Mouse (Mus musculus): Measurements from ENCODE around the gene Mink1.
"Not testable (repeated sequence)": the region's sequence is repeated elsewhere in the genome, so short reads cannot be mapped to it uniquely, and the experiment has no call there.

Gene Mink1

GRCm38 (mm10) chr11:70562287-70562994, at the start of gene Mink1:
Gene Mink1, plus strand, starts transcription at chr11:70562881.
- in situ Hi-C loops (cut with MseI, MboI), result no loop called here

GRCm38 (mm10) chr11:70513520-70513919, 49.2 kb upstream of the Mink1 start:
- in situ Hi-C loops (cut with MseI, MboI), result loop anchor here in 1 of 2 experiments (10.0 kb wide), 1 partner anchor 111 kb away; no protein-coding TSS in a partner anchor

- in situ Hi-C loops (cut with MseI, MboI), result loop anchor here in 1 of 2 experiments (10.0 kb wide), 1 partner anchor 111 kb away; no protein-coding TSS in a partner anchor
Measured at GRCm38 (mm10) chr11:70514288-70514687, 48.4 kb upstream of the Mink1 start, which contains the start of gene Vmo1. Gene Vmo1, minus strand, starts transcription at chr11:70514616.

- in situ Hi-C loops (cut with MseI, MboI), result loop anchor here in 1 of 2 experiments (10.0 kb wide), 1 partner anchor 108 kb away; no protein-coding TSS in a partner anchor
Measured at GRCm38 (mm10) chr11:70516352-70516751, 46.3 kb upstream of the Mink1 start.

- in situ Hi-C loops (cut with MseI, MboI), result loop anchor here in 1 of 2 experiments (10.0 kb wide), 1 partner anchor 106 kb away; no protein-coding TSS in a partner anchor
Measured at GRCm38 (mm10) chr11:70518436-70518835, 44.2 kb upstream of the Mink1 start.

GRCm38 (mm10) chr11:70518923-70519322, 43.8 kb upstream of the Mink1 start, which contains the start of gene Gltpd2:
Gene Gltpd2, plus strand, starts transcription at chr11:70519196.
- in situ Hi-C loops (cut with MseI, MboI), result loop anchor here in 1 of 2 experiments (10.0 kb wide), 1 partner anchor 106 kb away; no protein-coding TSS in a partner anchor

- in situ Hi-C loops (cut with MseI, MboI), result no loop called here
Measured at GRCm38 (mm10) chr11:70520178-70520769, 42.4 kb upstream of the Mink1 start.

GRCm38 (mm10) chr11:70523306-70523989, 39.2 kb upstream of the Mink1 start:
- in situ Hi-C loops (cut with MseI, MboI), result not testable (repeated sequence)

- in situ Hi-C loops (cut with MseI, MboI), result no loop called here
Measured at GRCm38 (mm10) chr11:70524782-70525181, 37.9 kb upstream of the Mink1 start.

GRCm38 (mm10) chr11:70525184-70525678, 37.5 kb upstream of the Mink1 start, which contains the start of gene Psmb6:
Gene Psmb6, plus strand, starts transcription at chr11:70525367.
- in situ Hi-C loops (cut with MseI, MboI), result no loop called here

- in situ Hi-C loops (cut with MseI, MboI), result no loop called here
Measured at GRCm38 (mm10) chr11:70525726-70526125, 37.0 kb upstream of the Mink1 start.

GRCm38 (mm10) chr11:70526211-70526610, 36.5 kb upstream of the Mink1 start:
- in situ Hi-C loops (cut with MseI, MboI), result no loop called here

GRCm38 (mm10) chr11:70528610-70529009, 34.1 kb upstream of the Mink1 start:
- in situ Hi-C loops (cut with MseI, MboI), result no loop called here

GRCm38 (mm10) chr11:70531065-70531464, 31.6 kb upstream of the Mink1 start:
- in situ Hi-C loops (cut with MseI, MboI), result not testable (repeated sequence)

- in situ Hi-C loops (cut with MseI, MboI), result no loop called here
Measured at GRCm38 (mm10) chr11:70532839-70533238, 29.8 kb upstream of the Mink1 start, which contains the start of gene Gm40193. Gene Gm40193, minus strand, starts transcription at chr11:70532939.

- in situ Hi-C loops (cut with MseI, MboI), result loop anchor here (5.0 kb wide), 1 partner anchor 63 kb away; no protein-coding TSS in a partner anchor
Measured at GRCm38 (mm10) chr11:70539423-70539822, 23.3 kb upstream of the Mink1 start.

- in situ Hi-C loops (cut with MseI, MboI), result loop anchor here (5.0 kb wide), 1 partner anchor 62 kb away; no protein-coding TSS in a partner anchor
Measured at GRCm38 (mm10) chr11:70539877-70540587, 22.6 kb upstream of the Mink1 start, which contains the start of gene Pld2. Gene Pld2, plus strand, starts transcription at chr11:70540064.

- in situ Hi-C loops (cut with MseI, MboI), result no loop called here
Measured at GRCm38 (mm10) chr11:70540928-70541327, 21.8 kb upstream of the Mink1 start.

- in situ Hi-C loops (cut with MseI, MboI), result no loop called here
Measured at GRCm38 (mm10) chr11:70541415-70541814, 21.3 kb upstream of the Mink1 start.

- in situ Hi-C loops (cut with MseI, MboI), result no loop called here
Measured at GRCm38 (mm10) chr11:70544496-70544895, 18.2 kb upstream of the Mink1 start.

GRCm38 (mm10) chr11:70551526-70551925, 11.2 kb upstream of the Mink1 start:
- in situ Hi-C loops (cut with MseI, MboI), result no loop called here
